Mouse (Mus musculus): ENCODE results near the gene Zfp764. TPM values are rescaled to one million over a fixed set of nuclear protein-coding genes. Genes with fewer than 3 reads are reported as not detected.

The Zfp764 gene
- polyA plus RNA-seq, 1 experiment from 2014 or later, result 7.9 TPM

DNA sequence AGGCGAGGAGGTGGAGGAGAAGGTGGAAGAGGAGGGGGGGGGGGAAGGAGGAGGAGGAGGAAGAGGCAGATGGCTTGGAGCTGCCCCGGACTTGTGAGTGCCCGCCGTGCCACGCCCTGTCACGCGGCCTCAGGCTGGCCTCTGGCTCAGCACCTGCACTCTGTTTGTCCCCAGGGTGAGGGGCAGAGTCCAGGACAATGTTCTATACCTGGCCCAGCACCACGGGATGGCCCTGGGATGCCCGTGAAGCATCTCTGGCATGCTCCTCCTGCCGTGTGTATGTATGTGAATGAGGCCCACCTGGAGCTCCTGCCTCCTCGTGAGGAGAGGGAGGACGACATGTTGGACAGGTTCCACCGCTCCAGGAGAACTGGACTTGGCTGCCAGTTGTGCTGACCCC, 45.2 kb downstream of the Zfp764 start:
- H3K9me3 ChIP-seq, result no peaks in the 10 kb centered on the region
- no peak for ATAC-seq (ENCODE audit: insufficient number of reproducible peaks, insufficient read depth, low FRiP score, low TSS enrichment)
- WGBS, result 49% methylated on average over 13 of the region's 13 CpGs
- no peak overlapping the region for H3K4me3 ChIP-seq
- peaks cover 25% of the 10 kb centered on the region for H3K27me3 ChIP-seq
- no peak overlapping the region for H3K9ac ChIP-seq
- H3K36me3 ChIP-seq, result no peaks in the 10 kb centered on the region
- no peaks in the 10 kb centered on the region; the same call in 1 of the 2 replicates for H3K4me1 ChIP-seq
- no peak overlapping the region for H3K27ac ChIP-seq
- no peak overlapping the region for H3K4me2 ChIP-seq (replicated peaks)

DNA sequence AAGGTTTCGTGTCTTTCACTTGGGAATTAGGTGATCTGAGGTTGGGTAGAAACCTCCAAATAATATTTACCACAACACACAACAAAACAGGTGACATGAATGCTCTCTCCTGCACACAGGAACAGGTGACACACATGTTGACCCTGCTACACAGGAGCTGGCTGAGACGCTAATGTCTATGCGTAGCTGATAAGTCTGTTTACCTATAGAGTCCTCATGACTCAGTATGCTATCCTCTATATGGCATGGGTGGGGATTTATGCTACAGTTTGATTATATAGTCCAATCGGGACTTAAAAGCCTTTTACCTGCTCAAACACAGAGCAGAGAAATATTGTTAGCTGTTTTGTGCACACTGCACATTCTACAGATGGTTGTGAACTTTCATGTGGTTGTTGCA, 46.4 kb downstream of the Zfp764 start:
- H3K4me1 ChIP-seq, result no peaks in the 10 kb centered on the region; the same call in 1 of the 2 replicates
- no peak for ATAC-seq (ENCODE audit: insufficient number of reproducible peaks, insufficient read depth, low FRiP score, low TSS enrichment)

GRCm38 (mm10) chr7:127358472-127358871, 48.1 kb downstream of the Zfp764 start:
- ATAC-seq (ENCODE audit: insufficient number of reproducible peaks, insufficient read depth, low FRiP score, low TSS enrichment), result no peak
- H3K27ac ChIP-seq, result no peak overlapping the region
- no peaks in the 10 kb centered on the region; the same call in 1 of the 2 replicates for H3K4me1 ChIP-seq
- H3K9me3 ChIP-seq, result no peaks in the 10 kb centered on the region
- 66% methylated on average over 4 of the region's 4 CpGs for WGBS
- no peak overlapping the region for H3K4me3 ChIP-seq
- H3K4me2 ChIP-seq (replicated peaks), result no peak overlapping the region
- H3K27me3 ChIP-seq, result peaks cover 15% of the 10 kb centered on the region
- no peak overlapping the region for H3K9ac ChIP-seq
- H3K36me3 ChIP-seq, result no peaks in the 10 kb centered on the region

More for the DNA sequence above, 46.4 kb downstream of the Zfp764 start:
- 79% methylated on average over 4 of the region's 4 CpGs for WGBS
- no peak overlapping the region for H3K27ac ChIP-seq
- no peaks in the 10 kb centered on the region for H3K9me3 ChIP-seq
- H3K27me3 ChIP-seq, result peaks cover 25% of the 10 kb centered on the region
- no peak overlapping the region for H3K9ac ChIP-seq
- no peak overlapping the region for H3K4me2 ChIP-seq (replicated peaks)
- H3K36me3 ChIP-seq, result no peaks in the 10 kb centered on the region
- no peak overlapping the region for H3K4me3 ChIP-seq

DNA sequence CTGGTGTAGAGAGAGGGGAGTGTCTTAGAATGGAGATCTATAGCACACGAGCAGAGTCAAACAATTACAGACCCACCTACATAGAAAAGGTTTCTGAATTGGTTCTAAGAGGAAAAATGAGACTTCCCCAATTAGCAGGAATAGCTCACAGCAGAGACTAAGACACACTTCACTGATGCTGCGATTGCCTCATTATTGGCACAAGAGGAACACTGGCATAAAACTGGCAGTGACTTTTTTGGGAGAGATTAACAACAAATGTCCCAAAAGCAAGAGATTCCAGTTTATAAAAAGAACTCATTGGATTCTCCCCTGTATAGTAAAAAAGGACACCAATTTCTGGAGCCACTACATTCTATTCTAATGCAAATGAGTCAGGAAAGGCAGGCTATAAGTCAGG, 48.8 kb downstream of the Zfp764 start:
- H3K36me3 ChIP-seq, result no peaks in the 10 kb centered on the region
- ATAC-seq (ENCODE audit: insufficient number of reproducible peaks, insufficient read depth, low FRiP score, low TSS enrichment), result no peak
- H3K27ac ChIP-seq, result no peak overlapping the region
- H3K4me2 ChIP-seq (replicated peaks), result no peak overlapping the region
- H3K9ac ChIP-seq, result no peak overlapping the region
- H3K4me1 ChIP-seq, result no peaks in the 10 kb centered on the region
- WGBS, result 67% methylated on average over 2 of the region's 2 CpGs
- H3K4me3 ChIP-seq, result no peak overlapping the region
- peaks cover 12% of the 10 kb centered on the region for H3K27me3 ChIP-seq
- H3K9me3 ChIP-seq, result no peaks in the 10 kb centered on the region

GRCm38 (mm10) chr7:127355796-127356195, 50.8 kb downstream of the Zfp764 start:
- Histone ChIP-seq H3K27me3 (peaks cover 6% of the 10 kb centered on the region; the same call in 1 of the 2 replicates), H3K36me3 (no peaks in the 10 kb centered on the region), H3K9ac (no peak overlapping the region), H3K4me3 (no peak overlapping the region), H3K4me1 (no peaks in the 10 kb centered on the region), H3K9me3 (no peaks in the 10 kb centered on the region), H3K27ac (no peak overlapping the region), H3K4me2 (replicated peaks) (no peak overlapping the region)
- ATAC-seq (ENCODE audit: insufficient number of reproducible peaks, insufficient read depth, low FRiP score, low TSS enrichment), result no peak
- 66% methylated on average over 3 of the region's 3 CpGs for WGBS

Other genes with a start within 250 kb of the Zfp764 start
- 73.7 and 82.5 TPM in 2 replicates for gene Cd2bp2, start 210.8 kb downstream of the Zfp764 start, polyA plus RNA-seq (2016; fragmentation: Nextera tagmentation; extraction: Ambion mirVana)
- gene Tbc1d10b, start 198.4 kb downstream of the Zfp764 start, polyA plus RNA-seq (2016; fragmentation: Nextera tagmentation; extraction: Ambion mirVana), result 41.1 and 43.4 TPM in 2 replicates
- 65.2 and 79.2 TPM in 2 replicates for gene Mylpf, start 197.9 kb downstream of the Zfp764 start, polyA plus RNA-seq (2016; fragmentation: Nextera tagmentation; extraction: Ambion mirVana)
- 63.2 and 63.3 TPM in 2 replicates for gene Zfp553, start 173.8 kb downstream of the Zfp764 start, polyA plus RNA-seq (2016; fragmentation: Nextera tagmentation; extraction: Ambion mirVana)
- 34.0 and 39.7 TPM in 2 replicates for gene Sept1, start 173.7 kb downstream of the Zfp764 start, polyA plus RNA-seq (2016; fragmentation: Nextera tagmentation; extraction: Ambion mirVana)
- 82.9 and 89.3 TPM in 2 replicates for gene Zfp771, start 162.5 kb downstream of the Zfp764 start, polyA plus RNA-seq (2016; fragmentation: Nextera tagmentation; extraction: Ambion mirVana)
- gene Dctpp1, start 146.1 kb downstream of the Zfp764 start, polyA plus RNA-seq (2016; fragmentation: Nextera tagmentation; extraction: Ambion mirVana), result 196 and 203 TPM in 2 replicates
- gene Sephs2, start 132.8 kb downstream of the Zfp764 start, polyA plus RNA-seq (2016; fragmentation: Nextera tagmentation; extraction: Ambion mirVana), result 80.1 and 80.4 TPM in 2 replicates
- 0.88 and 0.91 TPM in 2 replicates for gene Itgal, start 110.6 kb downstream of the Zfp764 start, polyA plus RNA-seq (2016; fragmentation: Nextera tagmentation; extraction: Ambion mirVana)
- 22.3 and 22.5 TPM in 2 replicates for gene Zfp768, start 61.2 kb downstream of the Zfp764 start, polyA plus RNA-seq (2016; fragmentation: Nextera tagmentation; extraction: Ambion mirVana)
- gene Zfp747, start 30.8 kb downstream of the Zfp764 start, polyA plus RNA-seq (2016; fragmentation: Nextera tagmentation; extraction: Ambion mirVana), result 9.3 and 10.5 TPM in 2 replicates
- 6.0 and 6.9 TPM in 2 replicates for gene 9130019O22Rik, start 19.7 kb downstream of the Zfp764 start, polyA plus RNA-seq (2016; fragmentation: Nextera tagmentation; extraction: Ambion mirVana)
- gene E430018J23Rik, start 13.2 kb downstream of the Zfp764 start, polyA plus RNA-seq (2016; fragmentation: Nextera tagmentation; extraction: Ambion mirVana), result 6.9 and 7.8 TPM in 2 replicates
- 25.0 and 28.4 TPM in 2 replicates for gene Zfp688, start 15.2 kb upstream of the Zfp764 start, polyA plus RNA-seq (2016; fragmentation: Nextera tagmentation; extraction: Ambion mirVana)
- gene Zfp689, start 42.3 kb upstream of the Zfp764 start, polyA plus RNA-seq (2016; fragmentation: Nextera tagmentation; extraction: Ambion mirVana), result 16.5 and 16.7 TPM in 2 replicates
- 47.5 and 48.7 TPM in 2 replicates for gene Prr14, start 52.8 kb upstream of the Zfp764 start, polyA plus RNA-seq (2016; fragmentation: Nextera tagmentation; extraction: Ambion mirVana)
- gene Fbrs, start 72.4 kb upstream of the Zfp764 start, polyA plus RNA-seq (2016; fragmentation: Nextera tagmentation; extraction: Ambion mirVana), result 14.6 and 14.8 TPM in 2 replicates
- 88.0 and 88.4 TPM in 2 replicates for gene Srcap, start 105.2 kb upstream of the Zfp764 start, polyA plus RNA-seq (2016; fragmentation: Nextera tagmentation; extraction: Ambion mirVana)
- gene Gm42715, start 112.8 kb upstream of the Zfp764 start, polyA plus RNA-seq (2016; fragmentation: Nextera tagmentation; extraction: Ambion mirVana), result 16.9 and 17.2 TPM in 2 replicates
- gene Tmem265, start 154.6 kb upstream of the Zfp764 start, polyA plus RNA-seq (2016; fragmentation: Nextera tagmentation; extraction: Ambion mirVana), result 4.8 and 5.7 TPM in 2 replicates
- gene Phkg2, start 166.5 kb upstream of the Zfp764 start, polyA plus RNA-seq (2016; fragmentation: Nextera tagmentation; extraction: Ambion mirVana), result 39.3 and 42.9 TPM in 2 replicates
- 11.0 and 11.3 TPM in 2 replicates for gene Ccdc189, start 181.8 kb upstream of the Zfp764 start, polyA plus RNA-seq (2016; fragmentation: Nextera tagmentation; extraction: Ambion mirVana)
- gene Rnf40, start 181.9 kb upstream of the Zfp764 start, polyA plus RNA-seq (2016; fragmentation: Nextera tagmentation; extraction: Ambion mirVana), result 63.0 and 66.2 TPM in 2 replicates
- 24.6 and 25.1 TPM in 2 replicates for gene Zfp629, start 209.0 kb upstream of the Zfp764 start, polyA plus RNA-seq (2016; fragmentation: Nextera tagmentation; extraction: Ambion mirVana)